Mouse (Mus musculus) hindbrain, embryonic 10.5 days (tissue): Measurements from ENCODE around the gene Ptprt. TPM values are rescaled to one million over a fixed set of nuclear protein-coding genes. Genes with fewer than 3 reads are reported as not detected.

ENCODE experiments used
- DNase-seq: peaks from one replicate; pipeline ENCODE4 v3.0.0-alpha.2; 2017; ENCODE audit warnings: low spot score
- H3K27ac ChIP-seq: fragments of 300-500 bp; sonication (generic); 2 replicates; pipeline ENCODE4 v1.5.1; 2016; ENCODE audit warnings: mild to moderate bottlenecking, moderate library complexity
- H3K27me3 ChIP-seq: fragments of 300-500 bp; sonication (generic); 2 replicates; pipeline ENCODE4 v1.6.1; 2016; ENCODE audit warnings: mild to moderate bottlenecking; ENCODE audit not compliant: poor library complexity, insufficient read depth, severe bottlenecking
- H3K36me3 ChIP-seq: fragments of 300-500 bp; sonication (generic); 2 replicates; pipeline ENCODE4 v1.6.1; 2016; ENCODE audit warnings: mild to moderate bottlenecking, moderate library complexity
- H3K4me1 ChIP-seq: fragments of 300-500 bp; sonication (generic); replicated peaks from 2 replicates; pipeline ENCODE4 v1.6.1; 2016; ENCODE audit warnings: mild to moderate bottlenecking
- H3K4me3 ChIP-seq: fragments of 300-500 bp; sonication (generic); 2 replicates; pipeline ENCODE4 v1.5.1; 2016; ENCODE audit warnings: mild to moderate bottlenecking, moderate library complexity
- H3K9me3 ChIP-seq: fragments of 300-500 bp; sonication (generic); 2 replicates; pipeline ENCODE4 v1.6.1; 2016; ENCODE audit warnings: mild to moderate bottlenecking, moderate library complexity
- WGBS: fragments of 180-500 bp; shearing (Covaris S2); methylation state at CpG from one replicate; pipeline ENCODE4 v1.1.7; 2016; 5-methylcytosine and 5-hydroxymethylcytosine counted together
- polyA plus RNA-seq: library from polyadenylated mRNA; unstranded; fragments of >200 nt; fragmentation: Nextera tagmentation; extraction: Ambion mirVana; gene quantifications from 2 replicates; pipeline ENCODE4 v1.2.1, GENCODE M21; 2016

Gene Ptprt
- polyA plus RNA-seq, 1 experiment from 2014 or later: 1.7 TPM

- Histone ChIP-seq H3K27me3 (no peaks in the 10 kb centered on the region), H3K9me3 (no peaks in the 10 kb centered on the region), H3K36me3 (no peaks in the 10 kb centered on the region), H3K4me1 (no peaks in the 10 kb centered on the region), H3K4me3 (no peak overlapping the region), H3K27ac (no peak overlapping the region)
- DNase-seq: no peak
- WGBS: 89% methylated on average over 2 of the region's 2 CpGs
Observed at GRCm38 (mm10) chr2:161941991-161942390, 719.0 kb downstream of the Ptprt start.

- Histone ChIP-seq H3K4me1 (no peaks in the 10 kb centered on the region), H3K27me3 (no peaks in the 10 kb centered on the region), H3K27ac (no peak overlapping the region), H3K9me3 (no peaks in the 10 kb centered on the region), H3K4me3 (no peak overlapping the region), H3K36me3 (no peaks in the 10 kb centered on the region)
- WGBS: 93% methylated on average over 7 of the region's 7 CpGs
- DNase-seq: no peak
Observed at GRCm38 (mm10) chr2:161907214-161907613, 753.7 kb downstream of the Ptprt start.

GRCm38 (mm10) chr2:161902196-161902595 is 758.8 kb downstream of the Ptprt start:
- Histone ChIP-seq H3K9me3 (no peaks in the 10 kb centered on the region), H3K27ac (no peak overlapping the region), H3K4me3 (no peak overlapping the region), H3K36me3 (no peaks in the 10 kb centered on the region), H3K27me3 (no peaks in the 10 kb centered on the region), H3K4me1 (no peaks in the 10 kb centered on the region)
- 89% methylated on average over 3 of the region's 3 CpGs for WGBS
- DNase-seq: no peak

GRCm38 (mm10) chr2:161884446-161884845 is 776.5 kb downstream of the Ptprt start:
- H3K27ac ChIP-seq: no peak overlapping the region
- no peak overlapping the region for H3K4me3 ChIP-seq
- no peaks in the 10 kb centered on the region for H3K9me3 ChIP-seq
- H3K4me1 ChIP-seq: no peaks in the 10 kb centered on the region
- no peaks in the 10 kb centered on the region for H3K36me3 ChIP-seq
- 94% methylated on average over 4 of the region's 4 CpGs for WGBS
- DNase-seq: no peak
- no peaks in the 10 kb centered on the region for H3K27me3 ChIP-seq

- Histone ChIP-seq H3K36me3 (no peaks in the 10 kb centered on the region), H3K4me1 (no peaks in the 10 kb centered on the region), H3K27me3 (no peaks in the 10 kb centered on the region), H3K4me3 (no peak overlapping the region), H3K27ac (no peak overlapping the region), H3K9me3 (no peaks in the 10 kb centered on the region)
- no peak for DNase-seq
- 87% methylated on average over 4 of the region's 4 CpGs for WGBS
Observed at GRCm38 (mm10) chr2:161882580-161882979, 778.4 kb downstream of the Ptprt start.

- Histone ChIP-seq H3K4me1 (no peaks in the 10 kb centered on the region), H3K9me3 (no peaks in the 10 kb centered on the region), H3K36me3 (no peaks in the 10 kb centered on the region), H3K4me3 (no peak overlapping the region), H3K27me3 (no peaks in the 10 kb centered on the region), H3K27ac (no peak overlapping the region)
- WGBS: 78% methylated on average over 3 of the region's 3 CpGs
- DNase-seq: no peak
Observed at GRCm38 (mm10) chr2:161880941-161881340, 780.0 kb downstream of the Ptprt start.

GRCm38 (mm10) chr2:161865231-161865630 is 795.7 kb downstream of the Ptprt start:
- Histone ChIP-seq H3K27me3 (no peaks in the 10 kb centered on the region), H3K27ac (no peak overlapping the region), H3K36me3 (no peaks in the 10 kb centered on the region), H3K4me1 (peaks cover 5% of the 10 kb centered on the region; the same call in 1 of the 2 replicates), H3K9me3 (no peaks in the 10 kb centered on the region), H3K4me3 (no peak overlapping the region)
- no peak for DNase-seq
- 74% methylated on average over 4 of the region's 4 CpGs for WGBS

GRCm38 (mm10) chr2:161858813-161859212 is 802.1 kb downstream of the Ptprt start:
- no peaks in the 10 kb centered on the region for H3K36me3 ChIP-seq
- H3K27me3 ChIP-seq: no peaks in the 10 kb centered on the region
- H3K9me3 ChIP-seq: no peaks in the 10 kb centered on the region
- no peak for DNase-seq
- H3K27ac ChIP-seq: no peak overlapping the region
- H3K4me3 ChIP-seq: no peak overlapping the region
- 100% methylated on average over 1 of the region's 1 CpGs for WGBS
- no peaks in the 10 kb centered on the region for H3K4me1 ChIP-seq

GRCm38 (mm10) chr2:161858361-161858760 is 802.6 kb downstream of the Ptprt start:
- H3K27ac ChIP-seq: no peak overlapping the region
- no peaks in the 10 kb centered on the region for H3K9me3 ChIP-seq
- DNase-seq: no peak
- no peaks in the 10 kb centered on the region for H3K36me3 ChIP-seq
- no peaks in the 10 kb centered on the region for H3K4me1 ChIP-seq
- H3K4me3 ChIP-seq: no peak overlapping the region
- H3K27me3 ChIP-seq: no peaks in the 10 kb centered on the region
- 82% methylated on average over 1 of the region's 1 CpGs for WGBS

- no peaks in the 10 kb centered on the region for H3K9me3 ChIP-seq
- no peak for DNase-seq
- no peaks in the 10 kb centered on the region for H3K36me3 ChIP-seq
- H3K27me3 ChIP-seq: no peaks in the 10 kb centered on the region
- no peak overlapping the region for H3K27ac ChIP-seq
- H3K4me1 ChIP-seq: no peaks in the 10 kb centered on the region
- 91% methylated on average over 4 of the region's 4 CpGs for WGBS
- no peak overlapping the region for H3K4me3 ChIP-seq
Observed at GRCm38 (mm10) chr2:161835001-161835400, 825.9 kb downstream of the Ptprt start.

- 81% methylated on average over 2 of the region's 2 CpGs for WGBS
- H3K36me3 ChIP-seq: no peaks in the 10 kb centered on the region
- no peak overlapping the region for H3K27ac ChIP-seq
- no peak overlapping the region for H3K4me3 ChIP-seq
- H3K4me1 ChIP-seq: no peaks in the 10 kb centered on the region
- no peaks in the 10 kb centered on the region for H3K9me3 ChIP-seq
- no peaks in the 10 kb centered on the region for H3K27me3 ChIP-seq
- no peak for DNase-seq
Observed at GRCm38 (mm10) chr2:161833846-161834245, 827.1 kb downstream of the Ptprt start.

- Histone ChIP-seq H3K4me3 (no peak overlapping the region), H3K27me3 (no peaks in the 10 kb centered on the region), H3K4me1 (no peaks in the 10 kb centered on the region), H3K9me3 (no peaks in the 10 kb centered on the region), H3K27ac (no peak overlapping the region), H3K36me3 (no peaks in the 10 kb centered on the region)
- 86% methylated on average over 1 of the region's 1 CpGs for WGBS
- DNase-seq: no peak
Observed at GRCm38 (mm10) chr2:161813326-161813725, 847.6 kb downstream of the Ptprt start.

GRCm38 (mm10) chr2:161808086-161808801 is 852.7 kb downstream of the Ptprt start:
- Histone ChIP-seq H3K27me3 (no peaks in the 10 kb centered on the region), H3K27ac (no peak overlapping the region), H3K36me3 (no peaks in the 10 kb centered on the region), H3K4me1 (peaks cover 15% of the 10 kb centered on the region), H3K4me3 (no peak overlapping the region), H3K9me3 (no peaks in the 10 kb centered on the region)
- DNase-seq: no peak
- WGBS: 90% methylated on average over 9 of the region's 9 CpGs
